Mouse (Mus musculus) layer of hippocampus, adult 18-20 months (tissue): Measurements from ENCODE around the gene Xpc. TPM values are rescaled to one million over a fixed set of nuclear protein-coding genes. Genes with fewer than 3 reads are reported as not detected.
"Not testable (repeated sequence)": the region's sequence is repeated elsewhere in the genome, so short reads cannot be mapped to it uniquely, and the experiment has no call there.

Experiments
- DNase-seq, 2 experiments: peaks; one replicate each; pipeline ENCODE4 v3.0.0; 2022; ENCODE audit warnings: low spot score in 2 of 2
- total RNA-seq, 2 experiments: library from RNA; stranded (reverse); gene quantifications; 2 replicates each; pipeline ENCODE4 v1.2.3; 2021

Gene Xpc
- total RNA-seq, 2 experiments from 2014 or later: 11.8 to 14.6 TPM

DNA sequence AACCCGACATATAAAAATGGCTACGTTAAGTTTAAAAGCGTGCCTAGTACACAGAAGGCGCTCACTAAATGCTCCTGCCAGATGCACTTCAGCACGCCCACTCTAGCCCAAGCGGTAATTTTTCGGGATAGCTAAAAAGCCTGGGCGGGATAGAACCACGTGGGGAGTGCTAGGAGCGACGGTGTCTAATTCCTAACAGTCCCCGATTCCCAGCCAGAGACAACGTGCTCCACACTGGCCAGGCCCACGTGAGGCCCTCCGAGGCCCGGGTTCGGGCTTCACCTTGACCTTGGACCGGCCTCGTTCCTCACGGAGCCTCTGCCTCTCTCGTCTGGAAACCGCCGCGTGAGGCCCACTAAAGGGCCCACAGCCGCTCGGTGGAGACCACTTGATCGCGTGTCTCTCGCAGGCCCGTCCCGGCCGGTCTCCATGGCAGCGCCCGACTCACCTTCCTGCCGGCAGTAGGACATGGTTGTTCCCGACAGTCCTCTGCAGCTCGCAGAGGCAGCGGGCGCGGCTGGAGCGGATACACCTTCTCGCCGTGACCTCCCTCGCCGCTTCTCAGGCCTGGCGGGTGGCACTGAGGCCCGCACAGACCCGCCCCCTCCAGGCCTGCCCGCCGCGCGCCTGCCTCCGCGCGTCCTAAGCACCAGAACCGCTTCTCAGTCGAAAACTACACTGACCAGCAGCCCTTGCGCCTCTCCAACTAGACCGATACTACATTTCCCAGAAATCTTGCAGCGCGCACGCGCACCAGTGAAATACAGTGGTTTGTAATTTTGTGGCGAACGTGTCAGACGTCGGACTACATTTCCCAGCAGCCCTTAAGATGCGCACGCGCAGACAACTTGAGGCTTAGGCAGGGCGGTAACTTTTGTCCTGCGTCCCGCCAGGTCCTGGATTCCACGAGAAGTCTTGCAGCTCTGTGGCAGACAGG, 42.6 kb downstream of the Xpc start, which contains the start of the genes Chchd4 and Tmem43:
Gene Chchd4, minus strand, starts transcription at position 679 of the 937 bp plus-strand sequence.
Gene Tmem43, plus strand, starts transcription at position 836 of the 937 bp plus-strand sequence.
- DNase-seq: peak; percentile 98 to 100

DNA sequence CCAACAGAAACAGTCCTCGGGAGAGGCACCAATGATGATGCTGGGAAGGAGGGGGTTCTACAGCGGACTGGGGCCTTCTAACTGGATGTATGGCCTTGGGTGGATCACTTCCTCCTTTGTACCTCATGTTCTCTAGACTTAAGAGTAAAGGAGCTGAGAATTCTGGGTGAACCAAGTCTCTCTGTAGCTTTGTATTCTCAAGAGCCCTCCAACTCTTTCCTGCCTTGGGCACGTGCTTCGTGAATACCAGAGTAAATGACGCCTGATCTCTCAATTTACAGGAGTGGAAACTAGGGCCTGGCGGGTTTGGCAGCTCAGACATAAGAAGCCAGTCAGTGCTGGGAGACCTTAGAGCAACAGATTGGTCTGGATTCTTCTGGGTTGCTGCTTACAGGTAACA, 43.4 kb downstream of the Xpc start:
- DNase-seq: no peak

DNA sequence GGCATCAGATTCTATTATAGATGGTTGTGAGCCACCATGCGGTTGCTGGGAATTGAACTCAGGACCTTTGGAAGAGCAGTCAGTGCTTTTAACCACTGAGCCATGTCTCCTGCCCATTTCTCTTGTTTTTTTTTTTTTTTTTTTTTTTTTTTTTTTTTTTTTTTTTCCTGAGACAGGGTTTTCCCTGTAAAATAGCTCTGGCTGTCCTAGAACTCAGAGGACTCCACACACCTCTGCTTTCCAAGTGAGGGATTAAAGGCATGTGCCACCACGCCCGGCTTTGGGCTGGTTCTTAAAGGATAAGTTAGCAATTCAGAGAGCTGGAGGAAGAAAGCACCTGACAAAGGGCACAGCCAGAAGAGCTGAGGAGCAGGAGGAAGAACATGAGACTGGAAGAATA, 44.3 kb downstream of the Xpc start:
- DNase-seq: not testable (repeated sequence)

DNA sequence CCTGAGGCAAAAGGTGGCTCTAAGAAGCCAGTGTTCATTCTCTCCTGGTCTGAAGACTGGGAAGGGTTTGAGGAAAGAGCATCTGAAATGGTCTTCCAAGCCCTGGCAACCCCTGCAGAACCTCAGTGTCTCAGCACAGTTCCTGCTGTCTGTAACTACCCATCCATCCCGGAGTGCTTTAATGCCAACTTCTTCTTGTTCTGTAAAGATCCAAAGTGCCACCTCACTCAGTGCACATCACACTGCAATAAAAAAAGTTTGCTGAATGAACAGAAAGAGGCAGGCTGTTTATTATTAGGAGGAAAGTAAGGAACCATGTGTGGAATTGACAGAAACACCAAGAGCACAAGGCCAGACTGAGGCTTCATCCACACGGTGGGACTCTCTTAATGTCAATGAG, 45.0 kb downstream of the Xpc start:
- DNase-seq: no peak

DNA sequence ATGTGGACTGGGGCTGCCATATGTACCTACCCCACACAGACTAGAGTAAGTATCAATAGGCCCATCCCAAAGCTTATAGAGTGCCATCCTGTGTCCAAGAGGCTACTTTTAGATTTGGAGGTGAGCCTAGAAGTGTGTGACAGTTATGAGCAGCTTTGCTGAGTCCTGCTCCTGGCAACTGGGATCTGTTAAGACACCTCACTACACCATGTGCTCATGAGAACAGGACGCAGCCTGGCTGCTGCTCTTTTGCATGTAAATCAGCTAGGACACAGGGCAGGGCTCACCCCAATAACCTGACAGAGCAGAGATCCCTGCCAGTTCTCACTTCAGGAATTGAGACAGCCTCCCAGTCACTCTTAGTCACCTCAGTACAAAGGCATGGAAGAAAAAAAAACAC, 48.6 kb downstream of the Xpc start:
- DNase-seq: no peak

DNA sequence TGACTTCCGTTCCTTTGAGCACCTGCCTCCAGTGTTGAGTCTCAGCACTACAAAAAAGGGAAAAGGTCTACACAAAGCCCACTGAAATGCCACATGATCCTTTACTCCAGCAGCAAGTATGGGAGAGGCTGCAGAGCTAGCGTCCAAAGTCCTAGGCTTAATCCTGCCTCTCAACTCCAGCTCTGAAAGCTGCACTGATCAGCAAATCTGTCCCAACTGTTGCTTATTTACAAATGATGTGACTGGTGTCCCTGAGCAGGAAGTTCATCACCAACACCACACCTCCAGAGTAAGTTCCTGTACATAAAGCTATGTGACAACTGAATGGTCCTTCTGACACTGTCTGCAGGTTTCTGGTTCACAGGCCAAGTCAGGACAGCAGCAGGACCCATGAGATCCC, 49.9 kb downstream of the Xpc start:
- no peak for DNase-seq

DNA sequence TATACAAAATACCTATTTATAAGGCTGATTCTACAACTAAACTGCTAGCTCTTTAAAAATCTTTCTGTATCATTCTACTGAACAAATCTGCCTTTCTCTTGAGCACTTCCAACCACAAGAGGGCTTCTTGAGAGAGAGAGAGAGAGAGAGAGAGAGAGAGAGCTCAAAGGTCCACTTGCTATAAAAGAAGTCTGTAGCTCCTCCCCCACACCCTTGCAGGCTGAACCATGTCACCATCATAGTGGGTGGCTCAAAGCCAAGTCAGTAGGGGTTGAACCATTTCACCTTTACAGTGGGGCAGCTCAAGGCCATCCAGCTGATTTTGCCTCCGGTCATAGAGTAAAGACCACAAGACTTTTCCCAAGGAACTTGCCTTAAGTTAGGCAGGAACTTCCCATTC, 56.2 kb downstream of the Xpc start:
- DNase-seq: no peak

DNA sequence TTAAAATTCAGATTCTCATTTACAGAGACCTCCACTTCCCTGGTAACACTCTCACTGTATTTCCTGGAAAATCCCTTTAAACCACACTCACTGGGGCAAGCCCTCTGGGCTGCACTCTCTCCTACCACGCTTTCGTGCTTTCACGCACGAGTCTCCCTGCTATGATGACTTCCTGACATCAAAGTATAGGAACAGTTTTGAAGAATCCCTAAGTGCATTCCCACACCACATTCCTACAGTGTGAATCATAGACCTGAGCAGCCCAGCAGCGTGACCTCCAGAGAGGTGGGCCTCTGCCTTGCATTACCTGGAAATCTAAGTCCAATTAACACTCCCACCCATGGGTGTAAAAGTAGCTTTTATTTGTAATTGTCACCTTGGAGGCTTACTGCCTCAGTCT, 61.1 kb downstream of the Xpc start:
- DNase-seq: no peak

DNA sequence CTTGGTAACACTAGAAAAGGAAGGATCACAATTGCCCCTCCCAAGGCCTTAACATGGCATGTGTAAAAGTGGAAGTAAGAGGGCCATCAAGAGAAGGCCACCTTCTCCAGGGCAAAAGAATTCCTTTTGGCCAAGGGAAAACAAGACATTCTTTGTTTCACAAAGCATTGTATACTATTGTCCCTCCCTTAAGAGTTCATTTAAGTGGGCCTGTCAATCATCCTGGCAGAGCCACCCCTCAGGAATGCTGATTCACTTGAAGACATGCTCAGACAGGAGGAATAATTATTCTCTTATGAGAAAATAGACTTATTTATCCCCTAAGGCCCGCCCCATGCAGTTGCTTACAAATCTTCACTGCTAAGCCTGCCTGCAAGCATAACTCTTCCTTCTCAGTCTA, 63.6 kb downstream of the Xpc start:
- DNase-seq: no peak

DNA sequence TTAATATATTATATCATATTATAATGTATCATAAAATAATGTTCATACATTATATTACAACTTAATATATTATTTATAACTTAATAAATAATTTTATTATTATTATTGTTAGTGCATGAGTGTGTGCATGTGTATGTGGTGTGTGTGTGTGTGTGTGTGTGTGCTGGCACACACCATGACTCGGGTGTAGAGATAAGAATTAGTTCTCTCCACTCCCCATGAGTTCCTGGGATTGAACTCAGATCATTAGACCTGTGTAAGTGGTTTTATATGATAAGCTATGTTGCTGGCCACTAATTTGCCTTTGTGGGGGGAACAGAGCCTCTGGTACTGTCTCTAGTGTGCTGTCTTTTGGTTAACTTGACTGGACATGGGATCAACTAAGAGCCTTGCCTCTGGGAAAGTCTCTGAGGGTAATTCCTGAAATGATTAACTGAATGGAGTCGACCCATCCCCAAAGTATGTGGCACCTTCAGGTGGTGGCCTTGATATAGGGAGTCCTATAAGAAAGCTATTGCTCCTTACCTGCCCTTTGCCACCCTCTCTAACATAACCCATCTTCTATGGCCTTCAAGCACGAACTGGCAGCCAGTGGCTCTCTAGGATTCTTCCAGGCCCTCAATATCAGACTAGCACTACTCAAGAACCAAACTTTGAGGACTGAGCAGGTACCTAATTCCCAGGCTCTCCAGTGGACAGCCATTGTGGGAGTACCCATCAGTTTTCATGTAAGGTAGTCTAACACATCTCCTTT, 66.0 kb downstream of the Xpc start:
- DNase-seq: no peak

DNA sequence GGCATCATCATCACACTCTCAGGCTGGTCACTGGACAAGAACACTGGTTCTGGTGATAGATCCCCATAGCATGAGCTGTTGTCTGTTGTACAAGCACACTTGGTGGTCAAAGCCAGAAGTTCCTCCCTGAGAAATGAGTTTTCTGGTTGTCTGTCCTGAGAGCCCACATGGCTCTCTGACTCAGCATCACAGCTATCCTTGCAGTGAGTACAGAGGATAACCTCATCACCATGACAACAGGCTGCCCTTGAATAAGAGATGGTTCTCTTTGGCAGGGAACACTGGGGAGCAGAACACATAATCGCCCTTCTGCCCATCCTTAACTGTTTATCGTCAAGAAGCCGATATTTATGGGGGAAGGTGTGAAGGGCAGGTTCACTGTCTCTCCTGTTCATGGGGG, 70.4 kb downstream of the Xpc start:
- no peak for DNase-seq

DNA sequence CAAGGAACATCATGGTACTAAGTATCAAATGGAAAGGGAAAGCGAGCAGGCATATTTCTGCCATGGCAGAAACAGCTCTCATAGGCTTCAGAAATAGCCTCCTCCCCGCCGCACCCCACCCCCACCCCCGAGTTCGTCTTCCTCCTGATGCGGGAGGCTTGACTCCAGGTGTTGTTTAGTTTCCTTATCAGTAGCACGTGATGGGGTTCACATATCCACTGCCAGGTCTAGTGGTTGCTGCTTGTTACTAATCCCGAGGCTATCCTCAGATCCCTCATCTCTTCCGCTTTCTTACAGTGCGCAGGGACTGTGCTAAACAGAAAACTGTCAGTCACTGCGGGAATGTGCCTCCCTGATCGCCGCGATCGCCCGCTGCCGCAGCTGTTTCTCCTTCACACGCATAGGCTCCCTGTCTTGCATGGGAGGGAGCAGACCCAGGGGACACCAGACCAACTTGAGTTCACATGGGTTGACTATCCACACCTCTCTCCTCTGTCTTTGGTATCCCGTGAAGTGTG, 74.5 kb downstream of the Xpc start:
- DNase-seq: peak in 1 of 2 experiments; percentile 7

DNA sequence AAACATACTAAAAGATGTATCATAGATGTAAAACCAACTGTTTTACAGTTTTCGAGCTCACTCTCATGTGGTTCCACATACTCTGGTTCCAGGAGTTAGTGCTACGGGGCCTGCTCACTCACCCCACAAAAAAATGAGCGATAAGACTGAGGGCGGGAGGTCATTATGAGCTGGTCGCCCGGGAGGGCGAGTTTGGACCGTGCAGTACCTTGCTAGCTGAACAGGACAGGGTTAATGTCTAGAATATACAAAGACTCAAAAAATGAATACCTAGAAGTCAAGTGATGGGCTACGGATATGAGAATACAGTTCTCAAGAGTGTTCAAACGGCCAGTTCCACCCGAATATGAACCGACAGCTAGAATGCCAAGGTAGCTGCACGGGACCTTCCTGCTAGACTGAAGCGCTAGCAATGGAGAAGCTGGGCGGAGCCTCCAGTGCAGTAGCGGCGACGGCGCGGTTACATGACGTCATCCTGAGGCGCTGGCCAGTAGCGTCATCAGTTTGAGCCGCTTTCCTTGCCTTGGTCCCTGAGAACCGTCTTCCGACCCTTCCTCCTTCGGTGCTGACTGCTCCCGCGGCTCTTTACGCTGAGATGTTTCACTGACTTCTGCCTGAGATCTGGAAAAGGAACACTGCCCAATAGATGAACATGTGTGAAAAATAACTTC, 75.1 kb downstream of the Xpc start:
- peak; percentile 95 to 99 for DNase-seq

Other genes starting within 250 kb of the Xpc start
- gene Wnt7a, start 104.5 kb downstream of the Xpc start, total RNA-seq: 10 to 100 TPM; 18.8 to 27.8 TPM
- 10 to 100 TPM; 19.9 to 21.6 TPM for gene Chchd4, start 42.3 kb downstream of the Xpc start, total RNA-seq
- 10 to 100 TPM; 25.9 to 27.4 TPM for gene Tmem43, start 42.2 kb downstream of the Xpc start, total RNA-seq
- gene Lsm3, start within 50 bp of the Xpc start, total RNA-seq: 10 to 100 TPM; 32.6 to 40.6 TPM
- gene Slc6a6, start 168.2 kb upstream of the Xpc start, total RNA-seq: 100 to 1,000 TPM; 115 to 116 TPM